Mouse (Mus musculus) heart, postnatal 0 days (tissue): Measurements from ENCODE around the gene Ifitm2. TPM values are rescaled to one million over a fixed set of nuclear protein-coding genes. Genes with fewer than 3 reads are reported as not detected.

Source experiments
- ATAC-seq: fragments of 200-750 bp; cut with Nextera tagmentation; 2 replicates; pipeline ENCODE4 v1.8.0; 2017; ENCODE audit warnings: low read depth, moderate number of reproducible peaks, moderate library complexity; ENCODE audit not compliant: insufficient read depth
- DNase-seq: peaks from one replicate; pipeline ENCODE4 v3.0.0-alpha.2; 2016; ENCODE audit warnings: low spot score
- H3K27ac ChIP-seq: fragments of 300-500 bp; sonication (generic); 2 replicates; pipeline ENCODE4 v1.5.1; 2014; ENCODE audit warnings: low read depth, mild to moderate bottlenecking
- H3K27me3 ChIP-seq: fragments of 300-500 bp; sonication (generic); 2 replicates; pipeline ENCODE4 v1.6.1; 2014; ENCODE audit warnings: low read length, mixed read lengths; ENCODE audit not compliant: control insufficient read depth, insufficient read depth
- H3K36me3 ChIP-seq: fragments of 300-500 bp; sonication (generic); replicated peaks from 2 replicates; pipeline ENCODE4 v1.6.1; 2014; ENCODE audit warnings: low read length, mixed read lengths; ENCODE audit not compliant: control insufficient read depth, insufficient read depth
- H3K4me1 ChIP-seq: fragments of 300-500 bp; sonication (generic); 2 replicates; pipeline ENCODE4 v1.6.1; 2014; ENCODE audit warnings: antibody characterized with exemption; ENCODE audit not compliant: control insufficient read depth, insufficient read depth
- H3K4me2 ChIP-seq: fragments of 300-500 bp; sonication (generic); 2 replicates; pipeline ENCODE4 v1.6.1; 2014; ENCODE audit warnings: low read depth, mild to moderate bottlenecking, low read length, moderate library complexity
- H3K4me3 ChIP-seq: fragments of 300-500 bp; sonication (generic); 2 replicates; pipeline ENCODE4 v1.5.1; 2014; ENCODE audit warnings: low read depth, low read length
- H3K9ac ChIP-seq: fragments of 300-500 bp; sonication (generic); replicated peaks from 2 replicates; pipeline ENCODE4 v1.6.1; 2014; ENCODE audit warnings: low read depth, low read length, mixed read lengths
- H3K9me3 ChIP-seq: fragments of 300-500 bp; sonication (generic); replicated peaks from 2 replicates; pipeline ENCODE4 v1.6.1; 2016; ENCODE audit warnings: low read length; ENCODE audit not compliant: control insufficient read depth
- CTCF ChIP-seq: IDR thresholded peaks from 2 replicates; pipeline ENCODE4 v1.5.1; 2016; ENCODE audit warnings: antibody characterized with exemption, control low read depth, low read depth
- EP300 ChIP-seq: IDR thresholded peaks from 2 replicates; pipeline ENCODE4 v1.6.1; 2016; ENCODE audit warnings: antibody characterized with exemption, low read depth
- WGBS: fragments of 180-500 bp; shearing (Covaris S2); extraction: QIAGEN DNeasy Blood & Tissue Kit; methylation state at CpG from one replicate; pipeline ENCODE4 v1.1.7; 2014; 5-methylcytosine and 5-hydroxymethylcytosine counted together
- polyA plus RNA-seq: library from polyadenylated mRNA; unstranded; fragments of >200 nt; fragmentation: Nextera tagmentation; extraction: Ambion mirVana; gene quantifications from 2 replicates; pipeline ENCODE4 v1.2.1, GENCODE M21; 2015
- total RNA-seq: library from RNA; depleted of rRNA; stranded (reverse); fragments of >200 nt; gene quantifications from 2 replicates; pipeline ENCODE4 v1.2.3, GENCODE M21; 2014; ENCODE audit warnings: low replicate concordance

Ifitm2 gene
- total and polyA plus RNA-seq, 2 experiments from 2014 or later, result 172 to 516 TPM

DNA sequence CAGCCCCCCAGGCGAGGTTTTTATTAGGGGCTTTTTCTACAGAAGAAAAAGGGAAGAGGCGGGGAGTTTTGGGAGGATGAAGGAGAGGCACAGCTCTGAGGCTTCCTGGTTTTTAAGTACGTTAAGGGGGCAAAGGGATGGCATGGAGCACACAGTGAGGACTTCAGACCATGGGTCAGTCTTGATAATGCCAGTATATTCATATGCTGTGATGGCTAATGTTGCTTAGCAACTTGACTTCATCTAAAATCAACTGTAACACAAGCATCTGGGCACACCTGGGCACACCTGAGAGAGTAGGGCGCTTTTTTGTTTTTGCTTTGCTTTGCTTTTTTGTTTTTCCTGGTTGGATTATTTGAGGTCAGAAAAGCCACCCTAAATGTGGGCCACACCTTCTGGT lies 11.1 kb upstream of the Ifitm2 start, which contains the start of gene Ifitm1:
Gene Ifitm1 (plus strand): TSS at position 301 of the 400 bp plus-strand sequence.
- Histone ChIP-seq H3K9me3 (no peaks in the 10 kb centered on the region), H3K27ac (no peak within 1 kb of the TSS), H3K27me3 (0 out of 2 replicates have a peak, but pooled peaks cover 9% of the 10 kb centered on the region), H3K4me1 (peaks cover 6% of the 10 kb centered on the region; the same call in 1 of the 2 replicates), H3K4me3 (no peak within 1 kb of the TSS), H3K9ac (no peak within 1 kb of the TSS), H3K36me3 (no peaks in the 10 kb centered on the region), H3K4me2 (no peak within 1 kb of the TSS)
- DNase-seq, result no peak
- no peak for ATAC-seq
- TF ChIP-seq EP300, result no peak
- no peak for TF ChIP-seq CTCF
- WGBS, result 76% methylated on average over 4 of the region's 4 CpGs

GRCm38 (mm10) chr7:140962733-140963132 lies 6.9 kb upstream of the Ifitm2 start:
- Histone ChIP-seq H3K4me1 (no peaks in the 10 kb centered on the region), H3K4me2 (no peak overlapping the region), H3K9ac (no peak overlapping the region), H3K27me3 (no peaks in the 10 kb centered on the region), H3K36me3 (no peaks in the 10 kb centered on the region), H3K27ac (no peak overlapping the region), H3K4me3 (no peak overlapping the region), H3K9me3 (no peaks in the 10 kb centered on the region)
- DNase-seq (no peak), ATAC-seq (no peak)
- TF ChIP-seq CTCF (no peak), EP300 (no peak)
- WGBS, result 77% methylated on average over 2 of the region's 2 CpGs

DNA sequence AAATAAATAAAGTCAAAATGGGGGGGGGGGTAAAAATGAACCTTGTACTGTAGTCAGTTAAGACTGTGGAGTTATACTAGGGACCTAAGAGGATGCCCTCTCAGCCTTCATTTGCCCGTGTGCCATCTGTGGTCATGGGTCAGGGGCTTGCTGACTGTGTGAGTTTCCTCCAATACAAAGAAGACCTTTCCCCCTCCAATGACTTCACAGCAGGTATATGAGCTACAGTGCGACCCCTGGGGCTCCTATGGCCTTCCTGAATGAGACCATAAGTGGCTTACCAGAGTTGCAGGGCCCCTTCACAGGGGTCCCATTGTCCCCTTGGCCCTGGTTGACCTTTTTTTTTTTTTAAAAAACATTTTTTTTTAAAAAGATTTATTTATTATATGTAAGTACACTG lies 5.6 kb upstream of the Ifitm2 start:
- no peak overlapping the region for H3K9ac ChIP-seq
- no peaks in the 10 kb centered on the region for H3K27me3 ChIP-seq
- peaks cover 1% of the 10 kb centered on the region; the same call in 1 of the 2 replicates for H3K4me1 ChIP-seq
- H3K4me3 ChIP-seq, result no peak overlapping the region
- ATAC-seq, result no peak
- no peaks in the 10 kb centered on the region for H3K9me3 ChIP-seq
- 62% methylated on average over 2 of the region's 2 CpGs for WGBS
- H3K4me2 ChIP-seq, result no peak overlapping the region
- TF ChIP-seq EP300 (no peak), CTCF (no peak)
- H3K27ac ChIP-seq, result no peak overlapping the region
- DNase-seq, result no peak
- H3K36me3 ChIP-seq, result no peaks in the 10 kb centered on the region

- 84% methylated on average over 5 of the region's 5 CpGs for WGBS
- no peak for DNase-seq
These were observed 4.2 kb upstream of the Ifitm2 start for GRCm38 (mm10) chr7:140960026-140960425.

DNA sequence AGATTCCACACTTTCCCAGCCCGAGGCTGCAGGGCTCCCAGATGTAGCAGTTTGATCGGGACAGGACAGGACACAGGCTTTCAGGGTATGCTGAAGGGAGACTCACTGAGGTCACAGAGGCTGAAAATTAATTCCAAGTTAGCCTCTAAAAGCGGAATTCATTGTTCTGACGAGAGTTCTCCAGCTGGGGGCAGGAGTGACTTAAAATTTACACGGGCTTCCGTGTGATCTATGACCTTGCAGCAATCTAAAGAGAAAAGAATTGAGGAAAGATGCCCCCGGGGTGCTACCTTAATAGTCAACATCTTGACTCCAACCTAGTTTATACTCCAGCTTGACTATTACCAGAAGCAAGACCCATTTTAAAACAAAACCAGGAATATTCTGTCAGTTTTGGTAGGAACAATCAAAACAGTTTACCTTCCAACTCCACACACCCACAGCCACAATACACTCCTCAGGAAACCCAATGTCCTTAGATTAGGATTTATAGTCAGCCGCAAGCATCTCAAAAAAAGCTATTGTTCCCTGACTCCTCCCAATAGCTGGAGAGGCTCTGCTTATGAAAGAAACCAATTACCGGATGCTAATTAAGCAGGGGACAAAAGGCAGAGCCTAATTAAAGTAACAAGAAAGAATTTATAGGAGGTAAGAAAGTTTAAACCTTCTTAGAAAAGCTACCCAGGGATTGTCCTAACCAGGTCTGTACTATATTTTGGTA lies 3.6 kb upstream of the Ifitm2 start:
- peak; percentile 47 for TF ChIP-seq CTCF
- TF ChIP-seq EP300, result no peak
- peak; percentile 55 for DNase-seq
- no peak overlapping the region for H3K4me2 ChIP-seq
- H3K36me3 ChIP-seq, result no peaks in the 10 kb centered on the region
- no peaks in the 10 kb centered on the region for H3K9me3 ChIP-seq
- peaks cover 11% of the 10 kb centered on the region; the same call in 1 of the 2 replicates for H3K4me1 ChIP-seq
- H3K4me3 ChIP-seq, result no peak overlapping the region
- no peak overlapping the region for H3K9ac ChIP-seq
- 15% methylated on average over 9 of the region's 9 CpGs for WGBS
- H3K27ac ChIP-seq, result peak overlapping the region; percentile 13; the same call in 1 of the 2 replicates
- no peak for ATAC-seq
- no peaks in the 10 kb centered on the region for H3K27me3 ChIP-seq

More at GRCm38 (mm10) chr7:140960026-140960425, 4.2 kb upstream of the Ifitm2 start:
- TF ChIP-seq EP300, result no peak
- no peak for TF ChIP-seq CTCF
- Histone ChIP-seq H3K4me3 (no peak overlapping the region), H3K4me1 (peaks cover 6% of the 10 kb centered on the region; the same call in 1 of the 2 replicates), H3K9me3 (no peaks in the 10 kb centered on the region), H3K27ac (no peak overlapping the region), H3K4me2 (no peak overlapping the region), H3K27me3 (no peaks in the 10 kb centered on the region), H3K9ac (no peak overlapping the region), H3K36me3 (no peaks in the 10 kb centered on the region)
- no peak for ATAC-seq
